Mouse (Mus musculus) embryonic fibroblast, embryonic 13.5 days (primary cell): ENCODE results near the gene Spred2.

ENCODE experiments used
- CTCF ChIP-seq: IDR thresholded peaks from 2 replicates; pipeline ENCODE4 v1.5.1; 2011; ENCODE audit warnings: mild to moderate bottlenecking, control low read depth, low read length, moderate library complexity, borderline replicate concordance; ENCODE audit not compliant: insufficient read depth
- POLR2A ChIP-seq: IDR thresholded peaks from 2 replicates; pipeline ENCODE4 v1.6.1; 2011; ENCODE audit warnings: low read depth, mild to moderate bottlenecking, control low read depth, low read length, moderate library complexity

DNA sequence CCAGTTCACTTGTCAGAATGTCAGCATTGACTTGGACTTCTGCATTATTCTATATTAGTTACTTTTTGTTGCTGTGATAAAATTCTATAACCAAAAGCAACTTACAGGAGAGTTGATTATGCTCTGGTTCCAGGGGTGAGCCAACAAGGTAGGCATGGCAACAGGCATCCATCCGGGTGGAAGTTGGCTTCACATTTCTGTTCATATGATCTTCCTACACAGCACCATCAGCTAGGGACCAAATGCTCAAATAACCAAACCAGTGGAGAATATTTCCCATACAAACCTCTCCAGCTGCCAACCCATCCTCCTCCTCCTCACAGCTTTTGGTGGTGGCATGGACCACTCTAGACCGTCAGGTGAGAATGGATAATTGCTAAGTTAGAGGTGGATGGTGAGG lies 51.9 kb downstream of the Spred2 start:
- TF ChIP-seq CTCF (no peak), POLR2A (no peak)
